Mouse (Mus musculus): ENCODE results near the gene Aacs.

GRCm38 (mm10) chr5:125534168-125534610 lies 58.6 kb downstream of the Aacs start:
- TF ChIP-seq CTCF (IDR thresholded peaks at IDR 0.05; ENCODE audit: control insufficient read depth, insufficient read depth, insufficient read length) (no peak), MYOG (IDR thresholded peaks at IDR 0.05; ENCODE audit: control insufficient read depth, extremely low read depth, insufficient read length) (no peak), MAX (IDR thresholded peaks at IDR 0.05) (no peak), CEBPB (IDR thresholded peaks at IDR 0.05; ENCODE audit: low read depth) (no peak), USF1 (IDR thresholded peaks at IDR 0.05; ENCODE audit: low read depth) (no peak)
